Mouse (Mus musculus) intestine, embryonic 14.5 days (tissue): Measurements from ENCODE around the gene Frmd4a. TPM values are rescaled to one million over a fixed set of nuclear protein-coding genes. Genes with fewer than 3 reads are reported as not detected.

Source experiments
- ATAC-seq: fragments of 200-750 bp; cut with Nextera tagmentation; replicated peaks from 2 replicates; pipeline ENCODE4 v1.8.0; 2017; ENCODE audit warnings: low read depth, moderate number of reproducible peaks, moderate TSS enrichment, moderate library complexity; ENCODE audit not compliant: low FRiP score, low TSS enrichment
- DNase-seq: peaks from one replicate; pipeline ENCODE4 v3.0.0-alpha.2; 2018; ENCODE audit warnings: low spot score
- H3K27ac ChIP-seq: fragments of 300-500 bp; sonication (generic); 2 replicates; pipeline ENCODE4 v1.5.1; 2014; ENCODE audit warnings: low read depth, mild to moderate bottlenecking, control low read depth
- H3K27me3 ChIP-seq: fragments of 300-500 bp; sonication (generic); replicated peaks from 2 replicates; pipeline ENCODE4 v1.6.1; 2014; ENCODE audit warnings: low read length, control low read depth; ENCODE audit not compliant: control insufficient read depth, insufficient read depth
- H3K36me3 ChIP-seq: fragments of 300-500 bp; sonication (generic); 2 replicates; pipeline ENCODE4 v1.6.1; 2014; ENCODE audit warnings: low read length, control low read depth; ENCODE audit not compliant: control insufficient read depth, insufficient read depth
- H3K4me1 ChIP-seq: fragments of 300-500 bp; sonication (generic); replicated peaks from 2 replicates; pipeline ENCODE4 v1.6.1; 2014; ENCODE audit warnings: low read length, control low read depth, mixed read lengths; ENCODE audit not compliant: control insufficient read depth, insufficient read depth
- H3K4me2 ChIP-seq: fragments of 300-500 bp; sonication (generic); 2 replicates; pipeline ENCODE4 v1.6.1; 2014; ENCODE audit warnings: low read length
- H3K4me3 ChIP-seq: fragments of 300-500 bp; sonication (generic); 2 replicates; pipeline ENCODE4 v1.5.1; 2014; ENCODE audit warnings: low read depth, low read length, control low read depth, mixed read lengths
- H3K9ac ChIP-seq: fragments of 300-500 bp; sonication (generic); 2 replicates; pipeline ENCODE4 v1.6.1; 2014; ENCODE audit warnings: mild to moderate bottlenecking, low read length
- H3K9me3 ChIP-seq: fragments of 300-500 bp; sonication (generic); 2 replicates; pipeline ENCODE4 v1.6.1; 2016; ENCODE audit warnings: low read length, control low read depth; ENCODE audit not compliant: control insufficient read depth
- WGBS: fragments of 180-500 bp; shearing (Covaris S2); extraction: QIAGEN DNeasy Blood & Tissue Kit; methylation state at CpG from one replicate; pipeline ENCODE4 v1.1.7; 2014; 5-methylcytosine and 5-hydroxymethylcytosine counted together
- polyA plus RNA-seq: library from polyadenylated mRNA; unstranded; fragments of >200 nt; fragmentation: Nextera tagmentation; extraction: Ambion mirVana; gene quantifications from 2 replicates; pipeline ENCODE4 v1.2.1, GENCODE M21; 2014

Gene Frmd4a
- polyA plus RNA-seq, 1 experiment from 2014 or later: 28.8 TPM

DNA sequence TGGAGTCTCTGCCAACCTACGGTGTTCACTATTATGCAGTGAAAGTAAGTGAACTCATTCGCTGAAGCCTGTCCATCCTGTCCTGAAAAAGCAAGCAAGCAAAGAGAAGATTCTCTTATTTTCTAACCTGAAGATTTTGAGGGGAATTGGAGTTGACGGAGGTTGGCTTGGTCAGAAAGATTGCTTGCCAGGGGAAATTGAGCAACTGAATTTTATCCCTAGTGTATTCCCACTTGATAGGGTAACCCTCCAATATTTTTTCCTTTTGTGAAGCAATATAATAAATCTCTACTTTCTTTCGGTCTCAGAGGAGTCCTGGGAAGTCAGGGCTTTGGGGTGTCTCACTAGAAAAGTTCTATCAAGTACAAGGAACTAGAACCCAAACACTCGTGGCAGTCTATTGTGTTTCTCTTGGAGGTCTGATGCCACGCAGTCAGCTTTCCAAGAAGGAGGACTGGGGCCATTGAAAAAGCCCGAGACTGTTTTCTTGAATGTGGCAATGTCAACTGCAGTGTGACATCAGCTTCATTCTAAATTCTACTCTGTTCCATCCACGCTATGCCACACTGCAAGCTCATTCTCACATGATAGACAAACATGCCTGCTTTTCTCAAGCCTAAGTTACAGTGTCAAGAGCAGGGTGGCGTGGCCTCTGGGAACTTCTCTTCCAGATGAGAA, 517.8 kb downstream of the Frmd4a start:
- no peak overlapping the region for H3K27ac ChIP-seq
- H3K4me1 ChIP-seq: no peaks in the 10 kb centered on the region
- DNase-seq (no peak), ATAC-seq (no peak)
- peaks cover 40% of the 10 kb centered on the region for H3K36me3 ChIP-seq
- no peak overlapping the region for H3K9ac ChIP-seq
- H3K9me3 ChIP-seq: no peaks in the 10 kb centered on the region
- H3K27me3 ChIP-seq: no peaks in the 10 kb centered on the region
- H3K4me3 ChIP-seq: no peak overlapping the region
- no peak overlapping the region for H3K4me2 ChIP-seq
- 89% methylated on average over 9 of the region's 9 CpGs for WGBS

- Histone ChIP-seq H3K9me3 (no peaks in the 10 kb centered on the region), H3K4me3 (no peak overlapping the region), H3K36me3 (peaks cover 23% of the 10 kb centered on the region), H3K27ac (no peak overlapping the region), H3K27me3 (no peaks in the 10 kb centered on the region), H3K4me1 (peaks cover 13% of the 10 kb centered on the region), H3K9ac (no peak overlapping the region), H3K4me2 (no peak overlapping the region)
- ATAC-seq: no peak
- whole genome bisulfite sequencing: 55% methylated on average over 4 of the region's 4 CpGs
- DNase-seq: no peak
Observed at GRCm38 (mm10) chr2:4541330-4541729, 523.8 kb downstream of the Frmd4a start.

GRCm38 (mm10) chr2:4541844-4542628, 524.5 kb downstream of the Frmd4a start:
- Histone ChIP-seq H3K36me3 (peaks cover 18% of the 10 kb centered on the region), H3K4me1 (peaks cover 13% of the 10 kb centered on the region), H3K4me3 (no peak overlapping the region), H3K27ac (no peak overlapping the region; the same call in 1 of the 2 replicates), H3K9ac (no peak overlapping the region), H3K4me2 (no peak overlapping the region), H3K9me3 (no peaks in the 10 kb centered on the region), H3K27me3 (no peaks in the 10 kb centered on the region)
- 40% methylated on average over 11 of the region's 11 CpGs for WGBS
- DNase-seq: no peak
- no peak for ATAC-seq

DNA sequence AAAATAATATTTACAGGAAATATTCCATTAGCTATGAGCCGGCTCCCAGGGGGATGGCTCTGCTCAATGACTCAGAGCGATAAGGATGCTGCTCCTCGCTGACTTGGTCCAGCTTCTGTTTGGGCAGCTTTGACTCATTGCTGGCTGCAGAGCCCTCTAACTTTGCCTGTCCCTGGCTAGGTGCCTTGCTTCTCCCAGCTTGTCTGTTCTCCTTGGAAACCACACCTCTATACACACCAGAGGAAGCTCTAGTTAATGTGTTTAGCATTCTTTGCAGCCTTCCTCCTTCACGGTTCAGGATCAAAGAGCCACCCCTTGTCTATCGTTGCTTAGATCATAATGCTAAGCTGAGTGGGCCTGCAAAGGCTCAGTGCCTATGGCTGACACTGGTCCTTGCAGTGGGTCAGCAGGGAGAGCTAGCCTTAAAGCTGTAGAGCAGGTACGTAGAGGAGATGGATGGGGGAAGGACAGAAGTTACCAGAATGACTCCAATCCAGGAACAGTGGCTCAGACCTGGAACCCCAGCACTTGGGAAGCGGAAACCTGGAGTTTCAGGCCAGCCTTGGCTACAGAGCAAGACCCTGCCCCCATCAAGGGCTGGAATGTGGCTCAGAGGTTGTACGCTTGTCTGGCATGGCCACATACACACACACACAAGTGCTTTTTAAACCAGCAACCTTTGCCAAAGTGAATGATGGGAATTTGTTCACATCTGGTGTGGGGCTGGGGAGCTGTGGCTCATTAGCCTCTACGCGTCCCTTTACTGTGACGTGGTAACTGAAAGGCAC, 525.3 kb downstream of the Frmd4a start:
- no peak overlapping the region for H3K4me3 ChIP-seq
- H3K4me2 ChIP-seq: no peak overlapping the region
- H3K9ac ChIP-seq: no peak overlapping the region
- 0 out of 2 replicates have a peak overlapping the region, but pooled peaks have one; percentile 11 for H3K27ac ChIP-seq
- DNase-seq (no peak), ATAC-seq (no peak)
- no peaks in the 10 kb centered on the region for H3K9me3 ChIP-seq
- H3K4me1 ChIP-seq: peaks cover 13% of the 10 kb centered on the region
- WGBS: 55% methylated on average over 11 of the region's 11 CpGs
- H3K36me3 ChIP-seq: peaks cover 17% of the 10 kb centered on the region
- no peaks in the 10 kb centered on the region for H3K27me3 ChIP-seq

- H3K4me3 ChIP-seq: no peak overlapping the region
- no peaks in the 10 kb centered on the region for H3K9me3 ChIP-seq
- H3K4me1 ChIP-seq: peaks cover 13% of the 10 kb centered on the region
- H3K36me3 ChIP-seq: peaks cover 12% of the 10 kb centered on the region
- DNase-seq (no peak), ATAC-seq (no peak)
- H3K27me3 ChIP-seq: no peaks in the 10 kb centered on the region
- no peak overlapping the region for H3K9ac ChIP-seq
- WGBS: 46% methylated on average over 1 of the region's 1 CpGs
- no peak overlapping the region for H3K4me2 ChIP-seq
- H3K27ac ChIP-seq: no peak overlapping the region
Observed at GRCm38 (mm10) chr2:4543417-4543775, 525.9 kb downstream of the Frmd4a start.

DNA sequence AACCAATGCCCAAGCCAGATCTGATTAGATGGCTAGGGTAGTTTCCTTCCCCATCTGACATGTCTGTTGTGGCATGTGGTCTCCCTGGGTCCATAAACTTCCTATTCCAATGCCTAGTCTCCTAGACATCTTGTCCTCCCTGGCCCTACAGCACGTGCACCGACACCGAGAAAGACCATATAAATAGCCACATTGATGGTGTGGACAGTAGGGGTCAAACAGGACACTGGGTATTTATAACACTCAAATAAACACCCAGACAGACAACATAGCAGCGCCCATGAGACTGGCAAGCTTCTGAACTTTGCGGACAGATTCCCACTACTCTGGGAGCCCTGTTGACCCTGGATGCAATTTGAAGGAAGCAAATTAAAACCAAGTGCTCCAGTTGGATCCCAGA, 526.8 kb downstream of the Frmd4a start:
- no peak overlapping the region for H3K4me3 ChIP-seq
- no peak overlapping the region for H3K9ac ChIP-seq
- no peak overlapping the region for H3K27ac ChIP-seq
- peaks cover 13% of the 10 kb centered on the region for H3K4me1 ChIP-seq
- peaks cover 11% of the 10 kb centered on the region for H3K36me3 ChIP-seq
- no peaks in the 10 kb centered on the region for H3K9me3 ChIP-seq
- no peaks in the 10 kb centered on the region for H3K27me3 ChIP-seq
- ATAC-seq: no peak
- no peak for DNase-seq
- WGBS: 68% methylated on average over 5 of the region's 5 CpGs
- no peak overlapping the region for H3K4me2 ChIP-seq

DNA sequence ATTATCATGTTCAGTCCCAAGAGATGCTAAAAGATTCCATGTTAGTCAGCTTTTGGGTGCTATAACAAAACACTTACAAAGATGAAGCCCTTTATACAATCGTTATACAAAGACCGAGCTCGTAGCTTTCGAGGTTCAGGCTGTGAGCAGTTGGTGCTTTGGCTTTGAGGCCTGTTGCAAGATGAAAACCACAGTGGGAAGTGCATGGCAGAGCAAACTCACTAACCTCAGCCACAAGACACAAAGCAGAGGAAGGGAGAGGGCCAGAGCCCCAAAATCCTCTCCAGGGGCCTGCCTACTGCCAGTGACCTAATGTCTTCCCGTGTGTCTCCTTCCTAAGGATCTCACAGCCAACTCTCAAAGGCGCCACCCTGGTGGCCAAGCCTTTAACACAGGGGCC, 527.7 kb downstream of the Frmd4a start:
- ATAC-seq: no peak
- WGBS: 91% methylated on average over 6 of the region's 6 CpGs
- Histone ChIP-seq H3K9me3 (no peaks in the 10 kb centered on the region), H3K4me3 (no peak overlapping the region), H3K4me1 (peaks cover 13% of the 10 kb centered on the region), H3K27ac (no peak overlapping the region), H3K4me2 (no peak overlapping the region), H3K27me3 (no peaks in the 10 kb centered on the region), H3K36me3 (peaks cover 11% of the 10 kb centered on the region), H3K9ac (no peak overlapping the region)
- no peak for DNase-seq

GRCm38 (mm10) chr2:4547003-4547662, 529.6 kb downstream of the Frmd4a start:
- ATAC-seq (no peak), DNase-seq (no peak)

More at GRCm38 (mm10) chr2:4547003-4547662, 529.6 kb downstream of the Frmd4a start:
- no peak overlapping the region for H3K27ac ChIP-seq
- peaks cover 12% of the 10 kb centered on the region for H3K4me1 ChIP-seq
- no peak overlapping the region for H3K4me3 ChIP-seq
- H3K9ac ChIP-seq: no peak overlapping the region
- peaks cover 23% of the 10 kb centered on the region for H3K36me3 ChIP-seq
- no peaks in the 10 kb centered on the region for H3K9me3 ChIP-seq
- no peaks in the 10 kb centered on the region for H3K27me3 ChIP-seq
- 87% methylated on average over 5 of the region's 5 CpGs for WGBS
- no peak overlapping the region for H3K4me2 ChIP-seq
